Mouse (Mus musculus): ENCODE results near the gene Bglap2.

DNA sequence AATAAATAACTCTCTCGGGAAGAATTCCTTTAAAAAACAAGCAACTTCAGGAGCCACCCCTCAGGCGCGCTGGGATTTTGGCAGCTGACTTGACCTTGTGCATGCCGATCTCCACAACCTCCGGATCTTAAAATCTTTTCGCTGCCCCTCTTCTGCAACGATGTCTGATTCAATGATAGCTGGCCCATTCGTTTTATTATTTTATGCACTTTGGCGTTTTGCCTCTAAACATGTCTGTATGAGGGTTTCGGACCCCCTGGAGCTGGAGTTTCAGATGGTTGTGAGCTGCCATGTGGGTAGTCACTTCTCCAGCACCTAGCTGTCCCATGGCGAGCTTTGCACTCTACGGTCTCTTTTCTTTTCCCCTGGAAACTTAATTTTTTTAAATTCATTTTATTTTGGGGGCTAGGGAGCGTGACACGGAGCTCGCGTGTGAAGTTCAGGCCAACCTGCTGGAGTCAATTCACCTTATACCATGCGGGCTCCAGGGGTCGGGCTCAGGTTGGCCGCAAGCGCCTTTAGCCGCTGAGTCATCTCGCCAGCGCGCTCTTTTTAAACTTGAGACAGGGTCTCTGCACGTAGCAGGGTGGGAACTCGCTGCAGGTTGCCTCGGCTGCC, 43.0 kb downstream of the Bglap2 start:
- TF ChIP-seq CTCF (conservative IDR thresholded peaks at IDR 0.05 in 1 of 2, IDR thresholded peaks at IDR 0.05 in 1 of 2; ENCODE audit: low read depth in 2 of 2, low read length in 2 of 2) (no peak), NELFE (IDR thresholded peaks at IDR 0.05; ENCODE audit: low read depth, low read length) (no peak), USF2 (conservative IDR thresholded peaks at IDR 0.05; ENCODE audit: low read depth, low read length) (no peak)
